Mouse (Mus musculus): ENCODE data around the gene Coa3. TPM values are rescaled to one million over a fixed set of nuclear protein-coding genes. Genes with fewer than 3 reads are reported as not detected.

Coa3 gene
- total RNA-seq, 2 experiments from 2014 or later, result 69.2 to 75.4 TPM

GRCm38 (mm10) chr11:101252941-101253340, 26.0 kb downstream of the Coa3 start:
- no peak for DNase-seq

DNA sequence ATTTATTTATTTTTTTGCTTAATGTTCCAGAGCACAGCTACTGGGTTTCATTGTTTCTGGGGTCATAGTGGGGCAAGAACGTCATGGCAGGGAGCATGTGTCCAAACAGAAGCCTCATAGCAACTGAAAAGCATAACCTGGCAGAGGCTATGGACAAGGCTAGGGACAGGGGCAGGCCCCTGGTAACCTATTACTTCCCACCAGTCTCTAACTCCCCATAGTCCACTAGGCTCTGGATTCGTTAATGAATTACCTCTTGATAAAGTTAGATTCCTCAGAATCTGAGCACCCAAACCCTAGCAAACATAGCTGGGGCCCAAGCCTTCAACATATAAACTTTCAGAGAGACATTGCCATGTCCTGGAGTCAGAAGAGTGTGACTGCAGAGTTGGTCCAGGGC, 27.9 kb downstream of the Coa3 start:
- no peak for DNase-seq

GRCm38 (mm10) chr11:101248258-101248994, 30.5 kb downstream of the Coa3 start:
- peak; percentile 63 to 79 for DNase-seq

DNA sequence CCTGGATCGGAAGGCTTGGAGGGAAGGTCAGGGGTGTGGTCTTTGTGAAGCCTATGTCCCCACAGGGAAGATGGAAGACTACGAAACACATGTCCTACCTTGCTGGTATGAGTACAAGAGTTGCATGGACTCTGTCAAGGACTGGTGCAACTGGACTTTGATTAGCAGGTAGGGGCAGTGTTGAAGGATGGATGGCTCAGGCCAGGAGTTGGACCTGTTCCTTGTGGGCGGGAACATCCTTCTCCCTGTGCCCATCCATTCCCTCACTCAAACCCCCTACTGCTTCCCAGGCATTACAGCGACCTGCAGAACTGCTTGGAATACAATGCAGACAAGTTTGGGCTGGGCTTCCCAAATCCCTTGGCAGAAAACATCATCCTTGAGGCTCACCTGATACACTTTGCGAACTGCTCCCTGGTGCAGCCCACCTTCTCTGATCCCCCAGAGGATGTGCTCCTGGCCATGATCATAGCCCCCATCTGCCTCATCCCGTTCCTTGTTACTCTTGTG, 31.3 kb downstream of the Coa3 start:
- DNase-seq, result no peak

- DNase-seq, result peak in 1 of 2 experiments; percentile 26
These were observed 32.3 kb downstream of the Coa3 start for GRCm38 (mm10) chr11:101246702-101247012.

GRCm38 (mm10) chr11:101245855-101246701, 32.8 kb downstream of the Coa3 start, which contains the start of gene Ramp2:
Gene Ramp2 (plus strand): TSS chr11:101246028.
- DNase-seq, result peak; percentile 70 to 79

DNA sequence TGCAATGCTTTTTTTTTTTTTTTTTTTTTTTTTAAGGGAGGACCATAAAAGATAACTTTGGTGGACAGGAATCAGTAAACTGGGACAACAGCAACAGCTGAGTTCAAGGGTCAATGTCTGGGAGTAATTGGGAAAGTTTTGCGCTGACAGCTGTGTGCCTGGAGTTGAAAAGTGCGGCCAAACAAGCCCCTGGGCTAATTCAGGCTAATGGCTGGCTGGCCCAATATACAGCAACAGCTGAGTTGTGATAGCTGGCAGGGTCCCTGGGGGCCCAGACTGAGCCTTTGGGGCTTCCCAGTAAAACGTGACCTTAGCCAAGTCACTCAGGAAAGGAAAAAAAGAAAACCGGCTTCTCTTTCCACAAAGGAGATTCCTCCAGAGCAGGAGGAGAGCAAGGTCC, 33.8 kb downstream of the Coa3 start:
- DNase-seq, result peak in 1 of 2 experiments; percentile 30

GRCm38 (mm10) chr11:101238071-101238647, 40.8 kb downstream of the Coa3 start:
- DNase-seq, result no peak

- DNase-seq, result no peak
These were observed 42.1 kb downstream of the Coa3 start for GRCm38 (mm10) chr11:101236782-101237181.

- no peak for DNase-seq
These were observed 43.5 kb downstream of the Coa3 start for GRCm38 (mm10) chr11:101235429-101235828.

GRCm38 (mm10) chr11:101234124-101234523, 44.8 kb downstream of the Coa3 start:
- no peak for DNase-seq

DNA sequence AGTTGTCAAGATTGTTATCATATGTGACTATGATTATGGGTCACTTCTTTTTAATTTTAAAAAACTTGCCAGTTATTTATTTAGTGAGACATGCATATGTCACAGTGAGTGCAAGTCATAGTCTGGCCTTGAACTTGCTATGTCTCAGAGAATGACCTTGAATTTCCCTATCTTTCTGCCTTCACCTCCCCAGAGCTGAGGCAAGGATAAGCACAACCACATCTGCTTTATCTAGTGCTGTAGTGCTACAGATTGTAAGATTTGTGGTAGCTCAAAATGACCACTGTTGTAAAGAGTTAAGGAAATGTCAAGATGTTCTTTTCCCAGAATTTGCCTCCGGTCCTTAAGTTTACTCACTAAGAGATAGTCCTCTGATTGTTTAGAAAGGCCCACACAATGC, 45.7 kb downstream of the Coa3 start:
- DNase-seq, result no peak

GRCm38 (mm10) chr11:101232010-101232839, 46.7 kb downstream of the Coa3 start:
- peak in 1 of 2 experiments; percentile 27 for DNase-seq

- DNase-seq, result peak; percentile 42 to 56
These were observed 47.7 kb downstream of the Coa3 start for GRCm38 (mm10) chr11:101230991-101231871.

GRCm38 (mm10) chr11:101230526-101230925, 48.4 kb downstream of the Coa3 start:
- DNase-seq, result no peak

DNA sequence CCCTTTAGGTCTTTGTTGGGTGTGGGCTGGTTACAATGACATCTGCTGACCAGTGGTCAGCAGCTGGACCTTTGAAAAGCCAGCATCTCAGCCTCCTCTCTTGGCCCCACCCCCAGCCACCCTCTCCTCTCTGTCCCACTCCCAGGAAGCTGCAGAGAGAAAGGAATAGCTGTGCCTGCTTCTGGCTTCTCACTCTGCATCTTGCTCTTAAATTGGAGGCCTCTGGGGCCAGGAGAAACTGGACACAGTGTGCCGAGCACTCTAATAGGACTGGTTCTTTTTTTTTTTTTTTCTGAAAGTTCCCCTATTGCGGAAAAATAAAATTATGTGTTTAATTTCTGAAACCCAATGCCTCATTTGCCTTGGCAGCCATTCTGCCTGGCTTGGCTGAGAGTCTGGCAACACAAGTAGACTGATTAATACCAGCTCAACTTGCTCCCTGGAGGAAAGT, 48.8 kb downstream of the Coa3 start:
- peak in 1 of 2 experiments; percentile 30 for DNase-seq

DNA sequence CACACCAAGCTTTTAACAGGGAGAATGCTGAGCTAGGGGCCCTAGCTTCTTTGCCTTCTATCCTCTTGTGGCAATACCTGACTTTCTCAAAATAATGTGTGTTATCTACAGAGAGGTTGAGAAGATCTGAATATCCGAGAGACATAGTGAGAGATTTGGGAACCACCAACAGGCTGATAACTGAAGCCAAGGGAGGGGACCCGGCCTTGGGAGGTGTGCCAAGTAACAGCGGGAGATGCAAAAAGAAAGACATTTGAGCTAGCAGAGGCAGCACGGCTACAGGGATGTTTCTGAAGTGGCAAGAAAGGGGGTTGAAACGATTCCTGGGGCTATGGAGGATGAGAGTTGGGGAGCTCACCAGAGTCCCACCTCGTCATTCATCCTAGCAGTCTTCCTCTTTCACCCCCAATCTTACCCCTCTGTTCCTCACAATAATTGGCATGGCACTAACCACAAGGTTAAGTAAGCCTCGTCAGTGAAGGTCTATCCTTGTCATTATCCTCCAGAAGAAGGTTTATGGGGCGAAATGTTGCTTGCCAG, 49.5 kb downstream of the Coa3 start:
- peak; percentile 68 to 78 for DNase-seq
